Mouse (Mus musculus) liver, adult (tissue): Measurements from ENCODE around the gene Adcy2.

Experiments
- GATA4 ChIP-seq: IDR thresholded peaks from 2 replicates; pipeline ENCODE4 v1.6.1; 2014; ENCODE audit warnings: mild to moderate bottlenecking, low read length; ENCODE audit not compliant: insufficient replicate concordance

Adcy2 gene

GRCm38 (mm10) chr13:68680429-68680828 lies 318.9 kb downstream of the Adcy2 start:
- no peak for TF ChIP-seq GATA4

- TF ChIP-seq GATA4 = no peak
Observed at GRCm38 (mm10) chr13:68642786-68643185, 356.6 kb downstream of the Adcy2 start.

- no peak for TF ChIP-seq GATA4
Observed at GRCm38 (mm10) chr13:68627041-68627440, 372.3 kb downstream of the Adcy2 start.

GRCm38 (mm10) chr13:68622792-68623191 lies 376.5 kb downstream of the Adcy2 start:
- no peak for TF ChIP-seq GATA4

GRCm38 (mm10) chr13:68607652-68608405 lies 391.5 kb downstream of the Adcy2 start:
- no peak for TF ChIP-seq GATA4

GRCm38 (mm10) chr13:68605689-68606126 lies 393.6 kb downstream of the Adcy2 start:
- no peak for TF ChIP-seq GATA4

GRCm38 (mm10) chr13:68603085-68603484 lies 396.3 kb downstream of the Adcy2 start:
- no peak for TF ChIP-seq GATA4

- TF ChIP-seq GATA4 = no peak
Observed at GRCm38 (mm10) chr13:68601184-68601583, 398.2 kb downstream of the Adcy2 start.

GRCm38 (mm10) chr13:68598953-68599352 lies 400.4 kb downstream of the Adcy2 start:
- TF ChIP-seq GATA4 = no peak

GRCm38 (mm10) chr13:68597667-68598066 lies 401.7 kb downstream of the Adcy2 start:
- TF ChIP-seq GATA4 = no peak

GRCm38 (mm10) chr13:68597199-68597598 lies 402.1 kb downstream of the Adcy2 start, which contains the start of gene 1700001L19Rik:
TSS of gene 1700001L19Rik (plus strand) at chr13:68597421.
- no peak for TF ChIP-seq GATA4

- no peak for TF ChIP-seq GATA4
Observed at GRCm38 (mm10) chr13:68593797-68594196, 405.5 kb downstream of the Adcy2 start.

GRCm38 (mm10) chr13:68588352-68588751 lies 411.0 kb downstream of the Adcy2 start:
- no peak for TF ChIP-seq GATA4

- no peak for TF ChIP-seq GATA4
Observed at GRCm38 (mm10) chr13:68585441-68585840, 413.9 kb downstream of the Adcy2 start.

GRCm38 (mm10) chr13:68583961-68584360 lies 415.4 kb downstream of the Adcy2 start:
- TF ChIP-seq GATA4 = no peak

- TF ChIP-seq GATA4 = no peak
Observed at GRCm38 (mm10) chr13:68582517-68582780, 416.9 kb downstream of the Adcy2 start.
